Mouse (Mus musculus) C2C12 (cell line): ENCODE results near the gene Card11.

ENCODE experiments used
- CEBPB ChIP-seq: IDR thresholded peaks from one replicate; pipeline ENCODE4 v1.6.1; 2011; ENCODE audit warnings: low read depth, mild to moderate bottlenecking, control low read depth, moderate library complexity
- CTCF ChIP-seq: IDR thresholded peaks from one replicate; pipeline ENCODE4 v1.5.1; 2011; ENCODE audit not compliant: control insufficient read depth, insufficient read depth, insufficient read length
- MAX ChIP-seq: IDR thresholded peaks from one replicate; pipeline ENCODE4 v1.6.1; 2011; ENCODE audit warnings: mild to moderate bottlenecking, control low read depth
- USF1 ChIP-seq: IDR thresholded peaks from one replicate; pipeline ENCODE4 v1.6.1; 2011; ENCODE audit warnings: low read depth, mild to moderate bottlenecking, control low read depth, moderate library complexity

GRCm38 (mm10) chr5:140855909-140856530 is 144.4 kb downstream of the Card11 start:
- TF ChIP-seq CTCF, result no peak
- TF ChIP-seq USF1, result no peak
- no peak for TF ChIP-seq CEBPB
- TF ChIP-seq MAX, result no peak
